Mouse (Mus musculus) ES-Bruce4 (cell line): ENCODE measurements at regions not wholly inside any gene's neighbourhood (a gene's known extent, or its start where the extent isn't known, plus 50 kb on each side); places are given as distances from the start of the nearest gene placed in this dataset.

Experiments used
- H3K27ac ChIP-seq: 2 replicates; pipeline ENCODE4 v1.5.1; 2012; ENCODE audit warnings: low read length, inconsistent platforms; ENCODE audit not compliant: insufficient read depth
- H3K27me3 ChIP-seq: 2 replicates; pipeline ENCODE4 v1.6.1; 2012; ENCODE audit warnings: mild to moderate bottlenecking, low read length, inconsistent platforms; ENCODE audit not compliant: control insufficient read depth, poor library complexity, insufficient read depth, severe bottlenecking
- H3K36me3 ChIP-seq: 2 replicates; pipeline ENCODE4 v1.6.1; 2012; ENCODE audit warnings: inconsistent platforms, mild to moderate bottlenecking, low read length, moderate library complexity; ENCODE audit not compliant: control insufficient read depth, poor library complexity, insufficient read depth, severe bottlenecking
- H3K4me1 ChIP-seq: one replicate; pipeline ENCODE4 v1.8.1; 2011; ENCODE audit warnings: low read length; ENCODE audit not compliant: control insufficient read depth, insufficient read depth
- H3K4me3 ChIP-seq: 2 replicates; pipeline ENCODE4 v1.5.1; 2011; ENCODE audit warnings: low read depth, mild to moderate bottlenecking, low read length
- H3K9ac ChIP-seq: 2 replicates; pipeline ENCODE4 v1.6.1; 2012; ENCODE audit warnings: low read depth, mild to moderate bottlenecking, inconsistent platforms; ENCODE audit not compliant: poor library complexity, severe bottlenecking
- H3K9me3 ChIP-seq: replicated peaks from 2 replicates; pipeline ENCODE4 v1.6.1; 2012; ENCODE audit warnings: mild to moderate bottlenecking, low read length, inconsistent platforms; ENCODE audit not compliant: control insufficient read depth, poor library complexity, insufficient read depth, severe bottlenecking
- CTCF ChIP-seq: IDR thresholded peaks from one replicate; pipeline ENCODE4 v1.8.1; 2011; ENCODE audit warnings: low read depth, low read length
- EP300 ChIP-seq: IDR thresholded peaks from 2 replicates; pipeline ENCODE4 v1.6.1; 2011; ENCODE audit warnings: low read depth, low read length; ENCODE audit not compliant: insufficient read depth
- POLR2A ChIP-seq: IDR thresholded peaks from one replicate; pipeline ENCODE4 v1.8.1; 2011; ENCODE audit warnings: low read length; ENCODE audit not compliant: insufficient read depth

DNA sequence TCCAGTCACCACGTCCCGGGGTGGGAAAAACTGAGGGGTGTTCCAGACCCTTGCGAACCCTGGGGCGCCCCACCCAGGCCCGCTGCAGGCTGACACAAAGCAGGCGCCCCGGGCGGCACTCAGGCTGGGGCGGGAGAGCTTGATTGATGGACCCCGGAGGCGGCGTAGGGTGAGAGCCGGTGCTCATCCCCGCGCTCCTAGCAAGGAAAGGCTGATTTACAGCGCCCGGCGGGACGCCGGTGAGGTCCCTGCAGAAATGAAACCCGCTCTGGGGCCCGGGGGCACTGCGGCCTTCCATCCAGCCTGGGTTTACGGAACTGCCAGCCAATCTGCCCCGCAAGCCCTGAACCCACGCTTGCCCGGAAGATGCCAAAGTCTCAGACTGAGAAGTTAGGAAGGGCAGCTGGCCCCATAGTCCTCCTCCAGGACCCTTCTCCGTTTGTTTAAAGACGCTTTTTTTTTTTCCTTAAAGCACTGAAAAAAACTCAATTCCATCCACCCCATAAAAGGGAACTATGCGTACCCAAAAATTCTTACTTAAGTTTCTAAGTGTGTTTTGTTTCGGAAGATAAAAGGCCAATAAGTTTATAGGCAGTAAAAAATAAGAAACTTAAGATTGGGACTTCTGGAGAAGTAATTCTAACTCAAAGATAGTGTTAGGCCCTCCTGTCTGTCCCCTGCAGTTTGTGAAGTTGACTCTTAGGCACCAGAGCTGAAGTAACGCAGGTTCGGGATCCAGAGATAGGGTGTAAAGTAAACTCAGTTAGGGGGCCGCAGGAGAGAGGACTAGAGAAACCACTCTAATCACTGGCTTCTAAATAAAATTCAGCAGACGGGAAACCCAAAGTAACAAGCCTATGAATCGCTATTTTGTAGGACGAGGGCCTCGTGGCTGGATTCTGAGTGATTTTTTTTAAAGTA lies 263.4 kb upstream of the Nfe2l3 start:
- TF ChIP-seq EP300 (no peak), POLR2A (no peak), CTCF (no peak)
- no peaks in the 10 kb centered on the region for H3K9me3 ChIP-seq
- peak overlapping the region; percentile 56; the same call in 1 of the 2 replicates for H3K9ac ChIP-seq
- H3K27me3 ChIP-seq = peaks cover 16% of the 10 kb centered on the region
- H3K4me1 ChIP-seq = no peaks in the 10 kb centered on the region
- H3K4me3 ChIP-seq = peak overlapping the region; percentile 63
- no peak overlapping the region for H3K27ac ChIP-seq
- H3K36me3 ChIP-seq = no peaks in the 10 kb centered on the region

DNA sequence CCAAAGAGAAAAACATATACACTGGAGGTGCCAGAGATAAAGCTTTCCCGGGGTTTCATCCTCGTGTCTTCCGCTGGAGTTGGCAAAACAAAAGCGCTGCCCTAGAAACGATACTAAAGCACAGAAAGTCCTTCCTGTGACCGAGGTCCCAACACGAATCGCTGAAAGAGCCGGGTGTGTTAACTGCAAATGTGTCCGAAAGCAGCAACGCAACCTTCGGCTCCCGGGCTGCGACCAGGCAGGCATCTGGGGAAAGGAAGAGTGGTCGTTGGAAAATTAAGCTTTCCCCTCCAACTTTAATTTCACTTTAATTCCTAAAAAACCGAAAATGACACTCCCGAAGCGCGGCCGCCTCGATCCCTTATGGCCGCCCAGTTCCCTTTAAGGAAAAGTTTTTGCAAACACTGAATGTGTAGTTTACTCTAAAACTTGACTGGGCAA lies 262.5 kb upstream of the Nfe2l3 start:
- Histone ChIP-seq H3K9ac (peak overlapping the region; percentile 44; the same call in 1 of the 2 replicates), H3K4me1 (no peaks in the 10 kb centered on the region), H3K27me3 (peaks cover 18% of the 10 kb centered on the region), H3K4me3 (peak overlapping the region; percentile 18), H3K36me3 (no peaks in the 10 kb centered on the region), H3K27ac (no peak overlapping the region), H3K9me3 (no peaks in the 10 kb centered on the region)
- no peak for TF ChIP-seq CTCF
- no peak for TF ChIP-seq EP300
- no peak for TF ChIP-seq POLR2A

DNA sequence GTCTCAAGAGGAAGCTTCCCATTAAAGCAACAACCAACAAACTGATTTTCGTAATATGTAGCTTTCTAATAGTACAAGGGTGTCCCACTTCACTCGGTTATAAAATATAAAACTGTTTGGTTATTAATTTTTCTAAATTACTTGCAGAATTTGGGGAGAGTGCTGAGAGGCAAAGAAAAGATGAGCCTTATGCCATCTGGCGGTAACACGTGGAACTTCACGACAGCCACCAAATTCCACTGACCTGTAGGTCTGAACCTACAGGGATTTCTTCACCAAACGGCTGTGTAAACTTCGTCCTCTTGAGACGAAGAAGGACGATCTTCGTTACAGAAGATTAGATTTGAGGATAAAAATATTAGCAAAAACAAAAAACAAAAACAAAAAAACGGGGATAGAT lies 262.1 kb upstream of the Nfe2l3 start:
- H3K9me3 ChIP-seq = no peaks in the 10 kb centered on the region
- H3K27ac ChIP-seq = no peak overlapping the region
- peak overlapping the region; percentile 44; the same call in 1 of the 2 replicates for H3K9ac ChIP-seq
- H3K27me3 ChIP-seq = peaks cover 19% of the 10 kb centered on the region
- no peaks in the 10 kb centered on the region for H3K36me3 ChIP-seq
- TF ChIP-seq EP300 (no peak), CTCF (peak; percentile 19), POLR2A (no peak)
- H3K4me3 ChIP-seq = no peak overlapping the region
- no peaks in the 10 kb centered on the region for H3K4me1 ChIP-seq

DNA sequence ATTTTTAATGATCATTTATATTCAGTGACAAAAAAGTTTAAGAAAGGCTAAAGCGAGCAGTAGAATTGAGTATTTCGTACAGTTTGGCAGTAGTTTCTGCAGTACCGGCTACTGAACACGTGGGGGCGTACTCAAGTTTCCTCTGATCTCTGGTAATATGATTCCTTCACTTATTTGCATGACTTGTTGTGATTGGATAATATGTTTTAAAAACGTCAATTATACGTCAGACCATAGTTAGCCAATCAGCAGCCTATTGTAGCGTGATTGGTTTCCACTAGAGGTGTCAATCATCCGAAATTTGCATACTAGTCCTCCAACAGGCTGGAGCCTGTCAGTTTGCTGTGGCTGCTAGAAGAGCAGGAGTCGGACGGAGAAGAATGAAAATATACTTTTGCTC lies 261.6 kb upstream of the Nfe2l3 start:
- TF ChIP-seq EP300 = no peak
- peak; percentile 10 for TF ChIP-seq CTCF
- Histone ChIP-seq H3K36me3 (no peaks in the 10 kb centered on the region), H3K9ac (no peak overlapping the region), H3K9me3 (no peaks in the 10 kb centered on the region), H3K27ac (no peak overlapping the region), H3K27me3 (peaks cover 21% of the 10 kb centered on the region), H3K4me1 (no peaks in the 10 kb centered on the region), H3K4me3 (no peak overlapping the region)

DNA sequence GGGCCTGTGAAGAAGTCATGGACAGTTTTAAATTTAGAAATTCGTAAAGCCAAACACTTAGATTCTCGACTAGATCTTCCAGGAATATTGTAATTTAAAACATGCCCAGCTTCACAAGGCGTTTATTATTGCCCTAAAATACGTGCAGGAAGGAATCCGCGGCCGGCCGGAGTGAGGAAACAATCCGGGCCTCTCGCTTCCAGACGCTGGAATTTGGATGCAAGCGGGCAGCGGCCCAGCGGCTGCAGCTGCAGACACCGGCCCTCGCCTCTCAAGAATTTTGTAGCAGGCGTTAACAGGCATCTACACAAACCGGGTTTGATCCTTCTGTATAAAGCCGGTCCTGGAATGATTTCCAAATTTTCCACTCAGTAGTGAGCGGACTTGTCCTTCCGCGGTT lies 260.7 kb upstream of the Nfe2l3 start:
- H3K9me3 ChIP-seq = no peaks in the 10 kb centered on the region
- peaks cover 24% of the 10 kb centered on the region for H3K27me3 ChIP-seq
- TF ChIP-seq POLR2A (no peak), CTCF (no peak), EP300 (no peak)
- H3K27ac ChIP-seq = no peak overlapping the region
- no peaks in the 10 kb centered on the region for H3K4me1 ChIP-seq
- H3K9ac ChIP-seq = peak overlapping the region; percentile 42; the same call in 1 of the 2 replicates
- no peaks in the 10 kb centered on the region for H3K36me3 ChIP-seq
- no peak overlapping the region for H3K4me3 ChIP-seq

DNA sequence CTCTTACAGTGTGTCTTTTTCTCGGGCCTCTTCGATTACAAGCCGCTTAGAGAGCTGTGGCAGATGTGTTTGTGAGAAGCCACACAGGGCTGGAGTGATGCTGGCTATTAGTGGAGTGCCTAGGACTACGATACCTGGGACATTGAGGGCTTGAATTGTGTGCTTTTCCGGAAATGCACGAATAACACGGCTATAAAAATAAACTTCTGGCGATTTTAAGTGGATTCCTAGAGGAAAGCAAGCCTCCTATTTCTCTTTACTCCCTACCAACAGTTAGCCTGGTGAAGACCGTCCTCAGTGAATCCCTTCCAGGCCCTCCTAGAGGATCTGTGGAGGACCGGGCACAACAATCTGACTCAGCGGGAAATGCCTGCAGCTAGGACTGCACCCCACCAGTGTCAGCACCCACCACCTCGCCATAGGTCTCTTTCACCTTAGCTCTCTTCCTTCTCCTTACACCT lies 260.1 kb upstream of the Nfe2l3 start:
- no peak for TF ChIP-seq POLR2A
- no peak for TF ChIP-seq EP300
- no peak for TF ChIP-seq CTCF
- Histone ChIP-seq H3K27me3 (peaks cover 29% of the 10 kb centered on the region), H3K9ac (no peak overlapping the region), H3K4me3 (0 out of 2 replicates have a peak overlapping the region, but pooled peaks have one; percentile 14), H3K27ac (no peak overlapping the region), H3K4me1 (no peaks in the 10 kb centered on the region), H3K9me3 (no peaks in the 10 kb centered on the region), H3K36me3 (no peaks in the 10 kb centered on the region)
